Mouse (Mus musculus) stomach, postnatal 0 days (tissue): ENCODE measurements around the gene Irx5. TPM values are rescaled to one million over a fixed set of nuclear protein-coding genes. Genes with fewer than 3 reads are reported as not detected.
A peak's percentile ranks its signal among the peaks of the same experiment; 100 is the strongest.

Source experiments
- ATAC-seq: fragments of 200-750 bp; cut with Nextera tagmentation; 2 replicates; pipeline ENCODE4 v1.8.0; 2017; ENCODE audit not compliant: low FRiP score, low TSS enrichment
- DNase-seq: peaks from one replicate; pipeline ENCODE4 v3.0.0-alpha.2; 2016; ENCODE audit warnings: low spot score
- H3K27ac ChIP-seq: fragments of 300-500 bp; sonication (generic); replicated peaks from 2 replicates; pipeline ENCODE4 v1.5.1; 2014; ENCODE audit warnings: mild to moderate bottlenecking, control low read depth
- H3K27me3 ChIP-seq: fragments of 300-500 bp; sonication (generic); 2 replicates; pipeline ENCODE4 v1.6.1; 2014; ENCODE audit warnings: low read length; ENCODE audit not compliant: control insufficient read depth, insufficient read depth
- H3K36me3 ChIP-seq: fragments of 300-500 bp; sonication (generic); 2 replicates; pipeline ENCODE4 v1.6.1; 2014; ENCODE audit warnings: low read length, mixed read lengths; ENCODE audit not compliant: control insufficient read depth, insufficient read depth
- H3K4me1 ChIP-seq: fragments of 300-500 bp; sonication (generic); replicated peaks from 2 replicates; pipeline ENCODE4 v1.6.1; 2014; ENCODE audit warnings: antibody characterized with exemption; ENCODE audit not compliant: control insufficient read depth, insufficient read depth
- H3K4me2 ChIP-seq: fragments of 300-500 bp; sonication (generic); replicated peaks from 2 replicates; pipeline ENCODE4 v1.6.1; 2014; ENCODE audit warnings: low read depth, mild to moderate bottlenecking, control low read depth, moderate library complexity
- H3K4me3 ChIP-seq: fragments of 300-500 bp; sonication (generic); 2 replicates; pipeline ENCODE4 v1.5.1; 2014; ENCODE audit warnings: low read depth, low read length, control low read depth
- H3K9ac ChIP-seq: fragments of 300-500 bp; sonication (generic); 2 replicates; pipeline ENCODE4 v1.6.1; 2014; ENCODE audit warnings: mild to moderate bottlenecking, low read length, control low read depth, mixed read lengths
- H3K9me3 ChIP-seq: fragments of 300-500 bp; sonication (generic); 2 replicates; pipeline ENCODE4 v1.6.1; 2016; ENCODE audit warnings: low read length; ENCODE audit not compliant: control insufficient read depth
- CTCF ChIP-seq: IDR thresholded peaks from 2 replicates; pipeline ENCODE4 v1.5.1; 2016; ENCODE audit warnings: antibody characterized with exemption, low read depth, mild to moderate bottlenecking, moderate library complexity
- EP300 ChIP-seq: optimal IDR thresholded peaks from 2 replicates; pipeline ENCODE3; 2016; ENCODE audit warnings: antibody characterized with exemption
- WGBS: fragments of 180-500 bp; shearing (Covaris S2); extraction: QIAGEN DNeasy Blood & Tissue Kit; methylation state at CpG from one replicate; pipeline ENCODE4 v1.1.7; 2014; 5-methylcytosine and 5-hydroxymethylcytosine counted together
- polyA plus RNA-seq: library from polyadenylated mRNA; unstranded; fragments of >200 nt; fragmentation: Nextera tagmentation; extraction: Ambion mirVana; gene quantifications from 2 replicates; pipeline ENCODE4 v1.2.1, GENCODE M21; 2015

The Irx5 gene
- polyA plus RNA-seq, 1 experiment from 2014 or later, result 4.5 TPM

DNA sequence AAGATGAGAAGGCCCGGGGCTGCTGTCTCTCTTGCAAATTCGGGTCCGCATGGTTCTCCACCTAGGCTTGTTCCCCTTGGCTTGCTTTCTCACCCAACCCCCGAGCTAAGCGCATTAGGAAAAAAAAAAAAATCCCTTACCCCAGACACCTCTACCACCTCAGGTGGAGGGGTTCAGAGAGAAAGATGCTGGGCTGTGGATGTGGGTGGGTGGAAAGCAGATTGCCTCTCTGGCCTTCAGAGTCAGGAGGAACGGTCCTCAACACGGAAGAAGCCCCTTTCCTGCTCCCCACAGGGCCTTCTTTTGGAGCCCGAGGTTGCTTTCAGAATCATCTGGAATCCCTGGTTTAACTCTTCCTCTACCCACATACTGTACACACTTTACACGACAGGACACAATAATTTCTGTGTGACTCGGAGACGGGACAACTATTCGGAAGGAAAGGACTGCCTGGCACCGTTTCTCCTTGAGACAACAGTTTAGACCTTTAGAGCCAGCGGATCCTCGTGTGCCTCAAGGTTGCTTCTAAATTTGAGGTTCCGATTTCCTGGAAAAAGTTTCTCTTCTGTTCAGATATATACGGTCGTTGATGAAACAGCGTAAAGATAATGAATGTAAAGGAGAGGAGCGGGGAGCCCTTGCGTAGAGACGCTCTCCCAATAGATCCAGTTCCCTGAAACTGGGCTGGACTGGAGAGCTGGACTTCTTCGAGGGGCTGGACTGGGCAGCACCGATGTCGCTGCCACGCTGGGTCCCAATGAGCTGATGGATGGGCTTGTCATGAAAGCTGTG, 8.7 kb downstream of the Irx5 start:
- peak overlapping the region; percentile 28; the same call in 1 of the 2 replicates for H3K4me2 ChIP-seq
- H3K27ac ChIP-seq, result no peak overlapping the region
- no peak overlapping the region for H3K9ac ChIP-seq
- 18% methylated on average over 26 of the region's 26 CpGs for WGBS
- TF ChIP-seq CTCF (no peak), EP300 (no peak)
- ATAC-seq, result no peak
- no peak for DNase-seq
- H3K4me3 ChIP-seq, result no peak overlapping the region
- H3K9me3 ChIP-seq, result no peaks in the 10 kb centered on the region
- no peaks in the 10 kb centered on the region for H3K4me1 ChIP-seq
- no peaks in the 10 kb centered on the region for H3K36me3 ChIP-seq
- H3K27me3 ChIP-seq, result peaks cover 29% of the 10 kb centered on the region

- 12% methylated on average over 19 of the region's 20 CpGs for WGBS
- H3K36me3 ChIP-seq, result no peaks in the 10 kb centered on the region
- peaks cover 28% of the 10 kb centered on the region for H3K27me3 ChIP-seq
- TF ChIP-seq EP300 (no peak), CTCF (peak; percentile 56)
- no peak overlapping the region for H3K27ac ChIP-seq
- ATAC-seq (no peak), DNase-seq (peak; percentile 23)
- no peak overlapping the region for H3K9ac ChIP-seq
- no peaks in the 10 kb centered on the region for H3K4me1 ChIP-seq
- peak overlapping the region; percentile 14; the same call in 1 of the 2 replicates for H3K4me2 ChIP-seq
- H3K4me3 ChIP-seq, result peak overlapping the region; percentile 4; the same call in 1 of the 2 replicates
- H3K9me3 ChIP-seq, result no peaks in the 10 kb centered on the region
These were observed 9.4 kb downstream of the Irx5 start for GRCm38 (mm10) chr8:92366736-92367267.

DNA sequence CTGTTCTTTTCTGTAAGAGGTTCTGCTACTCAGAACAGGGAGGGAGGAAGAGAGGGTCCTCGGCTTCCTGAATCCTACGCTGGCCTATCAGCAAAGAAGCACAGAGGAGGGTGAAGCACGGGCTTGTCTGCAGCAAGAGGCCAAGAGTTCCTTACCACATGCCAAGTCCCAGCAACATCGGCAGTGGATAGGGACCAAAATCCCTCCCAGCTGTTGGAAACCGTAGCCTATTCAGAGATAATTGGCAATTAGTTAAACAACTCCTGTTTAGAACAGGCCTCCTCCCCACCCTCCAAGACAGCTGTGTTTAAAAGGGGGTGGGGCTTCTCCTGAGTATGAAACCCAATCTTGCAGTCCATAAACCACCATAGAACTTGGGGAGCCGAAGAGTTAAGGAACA, 22.1 kb downstream of the Irx5 start:
- WGBS, result 20% methylated on average over 6 of the region's 6 CpGs
- no peak for DNase-seq
- ATAC-seq, result no peak; the same call in 1 of the 2 replicates
- Histone ChIP-seq H3K4me1 (no peaks in the 10 kb centered on the region), H3K9ac (no peak overlapping the region), H3K9me3 (no peaks in the 10 kb centered on the region), H3K4me3 (no peak overlapping the region), H3K27ac (no peak overlapping the region), H3K36me3 (no peaks in the 10 kb centered on the region), H3K27me3 (no peaks in the 10 kb centered on the region; the same call in 1 of the 2 replicates), H3K4me2 (no peak overlapping the region)
- TF ChIP-seq EP300, result no peak
- no peak for TF ChIP-seq CTCF

DNA sequence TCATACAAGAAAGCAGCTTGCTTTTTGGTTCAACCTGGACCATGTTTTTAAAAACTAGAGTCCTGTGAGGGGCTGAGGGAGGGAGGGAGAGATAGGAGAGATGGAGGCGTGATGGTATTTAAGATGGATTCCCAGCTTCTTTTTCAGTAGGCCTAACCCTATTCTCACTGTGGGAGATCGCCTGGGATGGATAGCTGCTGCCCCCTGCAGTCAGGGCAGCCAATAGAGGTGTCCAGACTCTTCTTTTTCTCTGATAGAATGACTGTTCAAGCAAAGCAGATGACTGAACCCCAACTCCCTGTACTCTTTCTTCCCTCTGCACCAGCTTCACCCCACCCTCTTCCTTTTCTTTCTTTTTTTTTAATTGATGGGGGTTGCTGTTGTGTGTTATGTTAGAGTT, 23.1 kb downstream of the Irx5 start:
- ATAC-seq, result no peak
- peak; percentile 27 for DNase-seq
- H3K27me3 ChIP-seq, result no peaks in the 10 kb centered on the region; the same call in 1 of the 2 replicates
- WGBS, result 55% methylated on average over 2 of the region's 2 CpGs
- H3K27ac ChIP-seq, result no peak overlapping the region
- no peak overlapping the region for H3K4me3 ChIP-seq
- no peaks in the 10 kb centered on the region for H3K4me1 ChIP-seq
- no peaks in the 10 kb centered on the region for H3K9me3 ChIP-seq
- no peak overlapping the region for H3K9ac ChIP-seq
- TF ChIP-seq CTCF (peak; percentile 66), EP300 (no peak)
- H3K4me2 ChIP-seq, result no peak overlapping the region
- no peaks in the 10 kb centered on the region for H3K36me3 ChIP-seq

DNA sequence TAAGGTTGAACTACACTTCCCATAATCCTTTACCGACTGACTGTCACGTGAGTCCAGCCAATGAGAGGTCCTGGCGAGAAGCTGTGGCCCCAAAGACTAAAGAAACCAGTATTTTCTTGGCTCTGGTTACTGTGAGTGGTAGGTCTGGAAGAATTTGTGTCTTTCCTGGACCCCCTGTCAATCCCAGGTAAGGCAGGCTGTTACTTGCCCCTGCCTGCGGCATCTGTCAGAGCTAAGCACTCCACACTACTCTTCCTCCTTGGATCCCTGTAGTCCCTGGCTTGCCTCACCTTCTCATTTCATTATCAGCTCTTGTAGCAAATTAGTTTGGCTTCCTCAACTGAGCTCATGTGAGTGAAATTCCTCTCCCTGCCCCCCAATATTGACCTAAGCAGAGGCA, 30.5 kb downstream of the Irx5 start:
- H3K27me3 ChIP-seq, result no peaks in the 10 kb centered on the region
- H3K9me3 ChIP-seq, result no peaks in the 10 kb centered on the region
- no peaks in the 10 kb centered on the region for H3K36me3 ChIP-seq
- H3K27ac ChIP-seq, result no peak overlapping the region
- H3K9ac ChIP-seq, result no peak overlapping the region
- TF ChIP-seq CTCF, result no peak
- TF ChIP-seq EP300, result no peak
- H3K4me2 ChIP-seq, result no peak overlapping the region
- WGBS, result 75% methylated on average over 4 of the region's 4 CpGs
- H3K4me1 ChIP-seq, result no peaks in the 10 kb centered on the region
- DNase-seq (no peak), ATAC-seq (no peak)
- H3K4me3 ChIP-seq, result no peak overlapping the region

- no peak for ATAC-seq
- H3K4me3 ChIP-seq, result no peak overlapping the region
- no peaks in the 10 kb centered on the region for H3K36me3 ChIP-seq
- H3K27me3 ChIP-seq, result no peaks in the 10 kb centered on the region
- H3K9ac ChIP-seq, result no peak overlapping the region
- no peaks in the 10 kb centered on the region for H3K4me1 ChIP-seq
- no peak for TF ChIP-seq CTCF
- TF ChIP-seq EP300, result no peak
- H3K27ac ChIP-seq, result no peak overlapping the region
- WGBS, result 62% methylated on average over 2 of the region's 2 CpGs
- no peaks in the 10 kb centered on the region for H3K9me3 ChIP-seq
- no peak overlapping the region for H3K4me2 ChIP-seq
- no peak for DNase-seq
These were observed 46.8 kb downstream of the Irx5 start for GRCm38 (mm10) chr8:92404218-92404617.
